Mouse (Mus musculus): ENCODE data around the gene Gfap. TPM values are rescaled to one million over a fixed set of nuclear protein-coding genes. Genes with fewer than 3 reads are reported as not detected.

The Gfap gene
- total RNA-seq, 4 experiments from 2014 or later, result 134 to 920 (median 381) TPM

GRCm38 (mm10) chr11:102898408-102898807, 2.3 kb downstream of the Gfap start:
- DNase-seq (ENCODE audit: low spot score in 2 of 2), result peak in 1 of 2 experiments; percentile 71

DNA sequence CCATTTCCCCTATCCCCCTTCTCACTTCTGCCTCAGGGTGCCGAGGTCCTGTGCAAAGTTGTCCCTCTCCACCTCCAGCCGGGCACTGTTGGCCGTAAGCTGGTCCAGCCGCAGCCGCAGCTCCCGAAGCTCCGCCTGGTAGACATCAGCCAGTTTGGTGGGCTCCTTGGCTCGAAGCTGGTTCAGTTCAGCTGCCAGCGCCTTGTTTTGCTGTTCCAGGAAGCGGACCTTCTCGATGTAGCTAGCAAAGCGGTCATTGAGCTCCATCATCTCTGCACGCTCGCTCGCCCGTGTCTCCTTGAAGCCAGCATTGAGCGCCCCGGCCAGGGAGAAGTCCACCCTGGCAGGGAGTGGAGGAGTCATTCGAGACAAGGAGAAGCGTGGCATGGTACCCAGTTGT, 4.1 kb downstream of the Gfap start:
- DNase-seq (ENCODE audit: low spot score in 2 of 2), result no peak

DNA sequence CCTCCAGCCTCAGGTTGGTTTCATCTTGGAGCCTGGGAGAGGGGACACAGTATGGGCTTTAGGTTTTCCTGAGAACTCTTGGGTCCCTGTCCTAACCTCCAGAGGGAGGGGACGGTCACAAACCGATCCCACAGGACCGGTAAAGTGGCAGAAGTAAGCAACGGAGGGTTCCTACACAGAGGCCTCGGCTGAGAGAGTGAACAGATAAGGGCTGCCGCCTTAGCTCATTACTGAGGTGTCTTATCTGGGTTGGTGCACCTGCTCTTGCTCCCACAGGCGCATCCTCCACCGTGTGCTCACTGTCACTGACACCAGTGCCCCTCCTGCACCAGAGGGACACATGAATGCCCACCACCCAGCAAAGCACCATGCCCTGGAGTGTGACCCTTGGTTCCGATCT, 4.9 kb downstream of the Gfap start:
- DNase-seq (ENCODE audit: low spot score in 2 of 2), result no peak

GRCm38 (mm10) chr11:102894716-102895115, 6.0 kb downstream of the Gfap start:
- DNase-seq (ENCODE audit: low spot score in 2 of 2), result no peak

GRCm38 (mm10) chr11:102893015-102893651, 7.6 kb downstream of the Gfap start:
- no peak for DNase-seq (ENCODE audit: low spot score in 2 of 2)

- no peak for DNase-seq (ENCODE audit: low spot score in 2 of 2)
Measured at GRCm38 (mm10) chr11:102890096-102890495, 10.6 kb downstream of the Gfap start.

- no peak for DNase-seq (ENCODE audit: low spot score in 2 of 2)
Measured at GRCm38 (mm10) chr11:102888135-102888534, 12.6 kb downstream of the Gfap start.

DNA sequence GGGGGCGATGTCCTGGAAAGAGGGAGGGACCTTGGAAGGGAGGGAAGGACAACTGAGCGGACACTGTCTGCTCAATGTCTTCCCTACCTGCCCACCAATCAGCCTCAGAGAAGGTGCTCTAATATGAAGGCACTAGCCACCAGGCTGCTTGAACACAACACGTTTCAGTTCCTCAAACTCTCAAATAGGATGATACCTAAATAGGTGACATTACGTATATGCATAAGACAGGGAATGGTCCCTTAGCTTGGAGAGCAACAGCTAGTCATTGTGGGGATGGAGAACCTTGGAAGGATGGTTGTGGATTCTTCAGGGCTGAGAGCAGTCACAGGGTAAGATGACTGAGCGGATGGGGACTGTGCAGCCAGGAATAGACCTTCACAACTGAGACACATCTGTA, 13.3 kb downstream of the Gfap start:
- DNase-seq (ENCODE audit: low spot score in 2 of 2), result no peak

- no peak for DNase-seq (ENCODE audit: low spot score in 2 of 2)
Measured at GRCm38 (mm10) chr11:102884616-102885219, 16.0 kb downstream of the Gfap start, which contains the start of gene Fam187a. Gene Fam187a (plus strand): TSS chr11:102885169.

GRCm38 (mm10) chr11:102881314-102882198, 19.2 kb downstream of the Gfap start:
- DNase-seq (ENCODE audit: low spot score in 2 of 2), result no peak

GRCm38 (mm10) chr11:102880585-102881313, 20.0 kb downstream of the Gfap start, which contains the start of the genes Eftud2 and Ccdc103:
Gene Eftud2 (minus strand): TSS chr11:102880985.
Gene Ccdc103 (plus strand): TSS chr11:102881204.
- peak; percentile 88 to 97 for DNase-seq (ENCODE audit: low spot score in 2 of 2)

DNA sequence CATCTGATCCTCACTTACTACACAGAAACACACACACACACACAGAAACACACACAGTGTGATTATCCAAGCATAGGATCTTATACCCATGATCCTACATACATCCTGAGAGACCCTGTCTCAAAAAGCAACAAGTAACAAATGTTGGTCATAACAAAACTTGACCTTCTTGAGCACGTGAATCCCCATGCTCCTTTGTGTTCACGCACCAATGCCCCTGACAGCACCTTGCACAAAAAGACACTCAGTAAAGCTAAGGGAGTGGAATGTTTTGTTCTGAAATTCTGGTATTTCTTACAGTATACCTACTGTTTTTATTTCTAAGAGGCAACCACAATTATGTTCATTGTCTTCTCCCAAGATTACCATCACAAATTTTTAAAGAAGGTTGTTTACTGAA, 21.2 kb downstream of the Gfap start:
- no peak for DNase-seq (ENCODE audit: low spot score in 2 of 2)

- DNase-seq (ENCODE audit: low spot score in 2 of 2), result peak; percentile 30 to 91
Measured at GRCm38 (mm10) chr11:102874801-102875334, 25.8 kb downstream of the Gfap start.

GRCm38 (mm10) chr11:102864272-102864671, 36.4 kb downstream of the Gfap start:
- DNase-seq (ENCODE audit: low spot score in 2 of 2), result no peak

GRCm38 (mm10) chr11:102859933-102860332, 40.8 kb downstream of the Gfap start:
- DNase-seq (ENCODE audit: low spot score in 2 of 2), result peak in 1 of 2 experiments; percentile 70

GRCm38 (mm10) chr11:102858951-102859350, 41.8 kb downstream of the Gfap start:
- DNase-seq (ENCODE audit: low spot score in 2 of 2), result no peak

GRCm38 (mm10) chr11:102855941-102856340, 44.8 kb downstream of the Gfap start:
- DNase-seq (ENCODE audit: low spot score in 2 of 2), result no peak

DNA sequence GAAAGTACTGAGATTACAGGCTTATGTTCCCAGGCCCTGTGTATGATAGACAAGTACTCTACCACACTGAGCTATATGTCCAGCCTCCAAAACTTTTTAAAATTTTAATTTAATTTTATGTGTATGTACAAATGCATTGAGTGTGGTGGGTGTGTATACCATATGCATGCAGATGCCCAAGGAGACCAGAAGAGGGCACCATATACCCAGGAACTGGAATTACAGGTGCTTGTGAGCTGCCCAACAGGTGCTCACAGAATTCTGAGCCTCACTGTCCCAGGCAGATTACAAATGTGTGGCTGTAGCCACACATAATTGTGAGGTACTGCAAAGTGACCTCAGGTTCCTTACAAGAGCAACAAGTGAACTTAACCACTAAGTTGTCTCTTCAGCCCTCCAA, 47.0 kb downstream of the Gfap start:
- DNase-seq (ENCODE audit: low spot score in 2 of 2), result no peak

DNA sequence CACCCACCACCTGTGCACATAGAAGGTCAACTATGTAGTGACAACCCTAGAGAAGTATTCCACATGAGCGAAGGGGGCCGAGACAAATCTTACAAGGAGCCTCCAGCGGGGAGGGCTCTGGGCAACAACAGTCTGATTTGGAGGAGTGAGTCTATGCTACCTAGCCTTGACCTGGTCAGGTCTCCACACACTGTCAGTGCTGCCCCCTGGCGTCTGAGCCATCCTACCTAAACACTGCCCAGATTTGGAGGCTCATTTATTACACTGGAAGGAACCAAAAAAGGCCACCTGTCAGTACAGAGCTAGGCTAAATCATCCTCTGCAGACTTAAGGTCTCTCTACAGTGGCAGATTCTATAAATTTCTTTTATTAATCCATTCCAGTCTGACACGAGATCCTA, 48.8 kb downstream of the Gfap start:
- DNase-seq (ENCODE audit: low spot score in 2 of 2), result no peak

DNA sequence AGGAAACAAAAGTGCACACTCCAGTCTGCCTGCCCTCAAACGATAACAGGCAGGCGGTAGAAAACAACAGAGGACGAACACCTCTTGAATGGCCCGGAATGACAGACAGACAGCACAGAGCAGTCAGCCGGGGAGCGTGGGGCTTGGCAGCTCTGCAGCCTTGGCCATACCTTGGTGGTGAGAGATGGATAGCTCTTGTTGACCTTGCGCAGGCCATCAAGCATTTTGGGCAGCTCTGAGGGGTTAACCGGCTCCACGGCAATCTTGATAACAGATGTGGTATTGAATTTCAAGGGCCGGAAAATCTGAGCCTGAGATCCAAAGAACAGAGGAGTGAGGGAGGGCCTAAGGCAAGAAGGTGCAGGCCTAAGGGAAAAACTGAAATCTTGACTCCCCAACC, 54.8 kb downstream of the Gfap start:
- DNase-seq (ENCODE audit: low spot score in 2 of 2), result no peak

- no peak for DNase-seq (ENCODE audit: low spot score in 2 of 2)
Measured at GRCm38 (mm10) chr11:102838616-102839150, 62.0 kb downstream of the Gfap start.
